10 mouse cellular contexts compared by ENCODE assay signal in the genomic region with DNA sequence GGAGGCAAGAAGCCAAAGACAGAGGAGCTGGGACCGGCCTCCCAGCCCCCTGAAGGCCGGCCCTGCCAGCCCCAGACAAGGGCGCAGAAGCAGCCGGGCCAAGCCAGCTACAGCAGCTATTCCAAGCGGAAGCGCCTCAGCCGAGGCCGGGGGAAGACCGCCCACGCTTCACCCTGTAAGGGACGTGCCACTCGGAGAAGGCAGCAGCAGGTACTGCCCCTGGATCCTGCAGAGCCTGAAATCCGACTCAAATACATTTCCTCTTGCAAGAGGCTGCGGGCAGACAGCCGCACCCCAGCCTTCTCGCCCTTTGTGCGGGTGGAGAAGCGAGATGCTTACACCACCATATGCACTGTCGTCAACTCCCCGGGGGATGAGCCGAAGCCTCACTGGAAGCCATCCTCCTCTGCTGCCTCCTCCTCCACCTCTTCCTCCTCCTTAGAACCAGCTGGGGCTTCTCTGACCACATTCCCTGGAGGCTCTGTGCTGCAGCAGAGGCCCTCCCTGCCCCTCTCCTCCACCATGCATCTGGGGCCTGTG. TPM values are rescaled to one million over a fixed set of nuclear protein-coding genes. Genes with fewer than 3 reads are reported as not detected.
A peak's percentile ranks its signal among the peaks of the same experiment; 100 is the strongest.
DNase-seq lines count a peak whose midpoint lies in the region; ATAC-seq and TF ChIP-seq lines count a peak whose summit lies in the region.
"Had no signal": no experiment of that assay in that cellular context is flagged by ENCODE, and none has a peak within 500 bp of the region (broad histone marks: within the 10 kb centered on the region; RNA-seq: fewer than 3 reads in every experiment).

No protein-coding gene starts in this region.

- no peak for DNase-seq in gastrocnemius, adult 2 months
- DNase-seq in gastrocnemius, postnatal 4 days (ENCODE audit: low spot score in 2 of 2), result no peak
- no peak for DNase-seq in midbrain, embryonic 14.5 days
- DNase-seq in heart, adult 9 months (ENCODE audit: low spot score in 2 of 2), result peak; percentile 60 to 61
- no peak for DNase-seq in embryo, embryonic 9.5 days (ENCODE audit: extremely low spot score)
- no peak for DNase-seq in adrenal gland, adult 2 months
- DNase-seq: lung, embryonic 14.5 days had no signal

- intact Hi-C loops in gastrocnemius, adult 2 months (cut with DNase I), result no loop called here

- H3K4me1 ChIP-seq in midbrain, embryonic 14.5 days (ENCODE audit: control insufficient read depth, insufficient read depth, low read length), result peaks cover 12% of the 10 kb centered on the region
- peaks cover 28% of the 10 kb centered on the region for H3K4me1 ChIP-seq in midbrain, embryonic 13.5 days (replicated peaks)
- peaks cover 12% of the 10 kb centered on the region for H3K4me1 ChIP-seq in neural tube, embryonic 12.5 days

- no peaks in the 10 kb centered on the region for H3K27me3 ChIP-seq in midbrain, embryonic 14.5 days (ENCODE audit: control insufficient read depth, insufficient read depth, low read length)
- H3K27me3 ChIP-seq in midbrain, embryonic 13.5 days, result no peaks in the 10 kb centered on the region
- H3K27me3 ChIP-seq in neural tube, embryonic 12.5 days (replicated peaks), result no peaks in the 10 kb centered on the region

- peak overlapping the region; percentile 9 for H3K27ac ChIP-seq in gastrocnemius, adult 2 months
- 0 out of 2 replicates have a peak overlapping the region, but pooled peaks have one; percentile 8 for H3K27ac ChIP-seq in midbrain, embryonic 14.5 days (replicated peaks; ENCODE audit: low read depth, low read length)
- no peak overlapping the region; the same call in 1 of the 2 replicates for H3K27ac ChIP-seq in midbrain, embryonic 13.5 days
- H3K27ac ChIP-seq in neural tube, embryonic 12.5 days, result 0 out of 2 replicates have a peak overlapping the region, but pooled peaks have one; percentile 53

- no peak overlapping the region for H3K9ac ChIP-seq in midbrain, embryonic 14.5 days (replicated peaks; ENCODE audit: low read length)
- no peak overlapping the region for H3K9ac ChIP-seq in midbrain, embryonic 13.5 days (replicated peaks)
- peak overlapping the region; percentile 35; the same call in 1 of the 2 replicates for H3K9ac ChIP-seq in neural tube, embryonic 12.5 days

- ATAC-seq in midbrain, embryonic 14.5 days (ENCODE audit: low FRiP score, low TSS enrichment), result no peak
- ATAC-seq in midbrain, embryonic 13.5 days, result no peak
- peak; percentile 5; the same call in 1 of the 2 replicates for ATAC-seq in neural tube, embryonic 12.5 days (ENCODE audit: low FRiP score, low read depth)

- TF ChIP-seq CTCF in gastrocnemius, adult 2 months (IDR thresholded peaks at IDR 0.05), result no peak

- H3K4me2 ChIP-seq in midbrain, embryonic 14.5 days (ENCODE audit: low read length), result no peak overlapping the region
- no peak overlapping the region for H3K4me2 ChIP-seq in midbrain, embryonic 13.5 days (replicated peaks)
- H3K4me2 ChIP-seq in neural tube, embryonic 12.5 days (replicated peaks), result no peak overlapping the region
- H3K4me2 ChIP-seq: lung, embryonic 14.5 days had no signal

- H3K9me3 ChIP-seq in midbrain, embryonic 14.5 days (ENCODE audit: control insufficient read depth, low read length), result no peaks in the 10 kb centered on the region
- H3K9me3 ChIP-seq in midbrain, embryonic 13.5 days, result no peaks in the 10 kb centered on the region
- 0 out of 2 replicates have a peak, but pooled peaks cover 4% of the 10 kb centered on the region for H3K9me3 ChIP-seq in neural tube, embryonic 12.5 days

- WGBS in midbrain, embryonic 14.5 days, result 82% methylated on average over 21 of the region's 21 CpGs
- WGBS in midbrain, embryonic 13.5 days, result 83% methylated on average over 21 of the region's 21 CpGs
- 81% methylated on average over 21 of the region's 21 CpGs for WGBS in neural tube, embryonic 12.5 days

- peaks cover 86% of the 10 kb centered on the region for H3K36me3 ChIP-seq in midbrain, embryonic 14.5 days (ENCODE audit: control insufficient read depth, insufficient read depth, low read length)
- H3K36me3 ChIP-seq in midbrain, embryonic 13.5 days, result peaks cover 95% of the 10 kb centered on the region
- H3K36me3 ChIP-seq in neural tube, embryonic 12.5 days, result peaks cover 91% of the 10 kb centered on the region

- H3K4me3 ChIP-seq in gastrocnemius, adult 2 months, result no peak overlapping the region
- H3K4me3 ChIP-seq in midbrain, embryonic 14.5 days (replicated peaks; ENCODE audit: low read depth, low read length), result no peak overlapping the region
- H3K4me3 ChIP-seq in midbrain, embryonic 13.5 days (replicated peaks), result no peak overlapping the region
- H3K4me3 ChIP-seq in neural tube, embryonic 12.5 days, result no peak overlapping the region
- H3K4me3 ChIP-seq: erythroblast, embryonic 14.5 days had no signal

RNA-seq across cellular contexts. Expression of a gene that starts 32.8 kb away (rescaled TPM):
- total RNA-seq in gastrocnemius, adult 2 months (2021), result 10 to 100 TPM; 27.5 to 43.4 TPM
- 10 to 100 TPM; 48.6 to 53.1 TPM for total RNA-seq in gastrocnemius, postnatal 4 days (2021)
- 34.5 and 35.2 TPM in 2 replicates for polyA plus RNA-seq in midbrain, embryonic 14.5 days (2014; fragmentation: Nextera tagmentation; extraction: Ambion mirVana)
- polyA plus RNA-seq in midbrain, embryonic 13.5 days (2015; fragmentation: Nextera tagmentation; extraction: Ambion mirVana), result 38.5 and 46.0 TPM in 2 replicates
- 50.0 and 50.9 TPM in 2 replicates for polyA plus RNA-seq in neural tube, embryonic 12.5 days (2016; fragmentation: Nextera tagmentation; extraction: Ambion mirVana)
- 100 to 1,000 TPM; 201 to 250 TPM for total RNA-seq in adrenal gland, adult 2 months (2021)
- 661 and 745 TPM in 2 replicates for polyA plus RNA-seq in adrenal gland, adult 2 months (2012; rRNA removed)

Comparison
In these comparisons a context has a peak if more than half of its experiments do, and no peak if none do; other contexts are left out.
1. DNase-seq: peak in heart, adult 9 months (2 of 2); none in gastrocnemius, adult 2 months (single experiment), gastrocnemius, postnatal 4 days (0 of 2), midbrain, embryonic 14.5 days (single experiment), embryo, embryonic 9.5 days (single experiment) and adrenal gland, adult 2 months (single experiment).
2. RNA of a gene that starts 32.8 kb away (polyA plus RNA-seq): 661 to 745 TPM in adrenal gland, adult 2 months; 50.0 to 50.9 TPM in neural tube, embryonic 12.5 days, 38.5 to 46.0 TPM in midbrain, embryonic 13.5 days and 34.5 to 35.2 TPM in midbrain, embryonic 14.5 days; every median in the first group is over 10 times any median in the second.